Mouse (Mus musculus) spleen, postnatal 14 days (tissue): ENCODE measurements around the gene Calr3.
A peak's percentile ranks its signal among the peaks of the same experiment; 100 is the strongest.

Experiments
- DNase-seq, 2 experiments: peaks; one replicate each; pipeline ENCODE4 v3.0.0; 2021 to 2022; ENCODE audit warnings: low spot score in 2 of 2

Gene Calr3

GRCm38 (mm10) chr8:72443338-72443993, at the start of gene Calr3, which contains the start of gene 1700030K09Rik:
Calr3 (minus strand) TSS chr8:72443870.
1700030K09Rik (plus strand) TSS chr8:72443880.
- peak; percentile 92 to 96 for DNase-seq

- no peak for DNase-seq
These were observed 49.7 kb upstream of the Calr3 start for GRCm38 (mm10) chr8:72493381-72493780.

- DNase-seq, result peak; percentile 99 to 100
These were observed 49.0 kb upstream of the Calr3 start for GRCm38 (mm10) chr8:72492622-72493081.

- peak; percentile 7 to 11 for DNase-seq
These were observed 48.3 kb upstream of the Calr3 start, which contains the start of gene Slc35e1 for GRCm38 (mm10) chr8:72491680-72492621. Slc35e1 (minus strand) TSS chr8:72492614.

GRCm38 (mm10) chr8:72491017-72491416, 47.3 kb upstream of the Calr3 start:
- DNase-seq, result no peak

GRCm38 (mm10) chr8:72487014-72487413, 43.3 kb upstream of the Calr3 start:
- DNase-seq, result no peak

GRCm38 (mm10) chr8:72485456-72486199, 42.0 kb upstream of the Calr3 start:
- DNase-seq, result no peak

GRCm38 (mm10) chr8:72474826-72475546, 31.3 kb upstream of the Calr3 start, which contains the start of gene Cherp:
Cherp (minus strand) TSS chr8:72475226.
- DNase-seq, result peak; percentile 91 to 94

- no peak for DNase-seq
These were observed 27.0 kb upstream of the Calr3 start for GRCm38 (mm10) chr8:72470684-72471083.

GRCm38 (mm10) chr8:72469984-72470383, 26.3 kb upstream of the Calr3 start:
- no peak for DNase-seq

- DNase-seq, result no peak
These were observed 25.6 kb upstream of the Calr3 start for GRCm38 (mm10) chr8:72469243-72469642.

GRCm38 (mm10) chr8:72464211-72464610, 20.5 kb upstream of the Calr3 start:
- DNase-seq, result no peak

GRCm38 (mm10) chr8:72459881-72460533, 16.3 kb upstream of the Calr3 start:
- no peak for DNase-seq

- no peak for DNase-seq
These were observed 14.8 kb upstream of the Calr3 start for GRCm38 (mm10) chr8:72458457-72458856.

- DNase-seq, result no peak
These were observed 14.1 kb upstream of the Calr3 start for GRCm38 (mm10) chr8:72457806-72458205.

- DNase-seq, result no peak
These were observed 11.6 kb upstream of the Calr3 start for GRCm38 (mm10) chr8:72455317-72455716.

GRCm38 (mm10) chr8:72453904-72454303, 10.2 kb upstream of the Calr3 start:
- no peak for DNase-seq

GRCm38 (mm10) chr8:72451516-72451915, 7.8 kb upstream of the Calr3 start:
- DNase-seq, result no peak

GRCm38 (mm10) chr8:72445071-72445470, 1.4 kb upstream of the Calr3 start:
- DNase-seq, result peak in 1 of 2 experiments; percentile 41

GRCm38 (mm10) chr8:72443994-72444350, 302 bp upstream of the Calr3 start:
- no peak for DNase-seq
